Mouse (Mus musculus): ENCODE data around the gene Nup62.

Nup62 gene

DNA sequence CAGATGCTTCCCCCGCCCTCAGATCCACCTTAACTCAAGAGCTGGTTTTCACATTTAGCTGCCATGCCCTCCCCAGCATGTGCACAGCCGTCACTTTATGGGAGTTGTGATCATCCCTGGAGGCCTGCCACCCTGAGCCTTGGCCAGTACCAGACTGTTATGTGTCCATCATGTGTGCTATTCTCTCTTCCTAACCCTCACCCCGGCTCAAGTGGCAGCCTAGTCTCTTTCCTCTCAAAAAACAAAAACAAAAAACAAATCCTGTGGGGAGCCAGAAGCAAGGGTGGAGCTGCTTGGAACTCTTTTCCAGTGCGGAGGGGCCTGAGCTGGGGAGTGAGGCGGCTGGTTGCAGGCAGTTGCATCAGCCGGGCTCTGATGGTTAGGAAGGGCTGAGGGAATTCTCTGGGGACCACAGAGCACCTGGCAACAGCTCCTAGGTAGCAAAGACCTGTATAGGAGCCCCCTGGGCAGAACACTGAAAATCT is 2.9 kb downstream of the Nup62 start:
- DNase-seq (ENCODE audit: extremely low read depth, low read depth), result no peak

DNA sequence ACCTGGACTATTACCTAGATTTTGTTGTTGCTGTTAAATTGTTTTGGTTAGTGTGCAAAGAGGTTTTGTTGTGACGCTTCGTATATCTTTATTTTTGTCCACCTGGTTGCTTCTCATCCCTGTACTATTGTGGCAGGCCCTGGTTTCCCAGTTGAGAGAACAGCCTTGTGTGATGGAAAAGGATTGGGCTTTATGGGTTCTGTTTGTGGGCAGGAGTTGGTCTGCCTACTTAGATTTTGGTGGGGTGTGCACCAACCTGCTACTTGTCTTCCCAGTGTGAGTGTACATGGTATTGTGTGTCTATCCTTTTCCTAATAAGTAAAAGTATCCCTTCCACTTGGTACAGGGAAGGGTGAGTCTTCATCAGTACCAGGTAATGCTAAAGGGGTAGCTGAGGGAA is 3.5 kb downstream of the Nup62 start:
- no peak for DNase-seq (ENCODE audit: extremely low read depth, low read depth)

DNA sequence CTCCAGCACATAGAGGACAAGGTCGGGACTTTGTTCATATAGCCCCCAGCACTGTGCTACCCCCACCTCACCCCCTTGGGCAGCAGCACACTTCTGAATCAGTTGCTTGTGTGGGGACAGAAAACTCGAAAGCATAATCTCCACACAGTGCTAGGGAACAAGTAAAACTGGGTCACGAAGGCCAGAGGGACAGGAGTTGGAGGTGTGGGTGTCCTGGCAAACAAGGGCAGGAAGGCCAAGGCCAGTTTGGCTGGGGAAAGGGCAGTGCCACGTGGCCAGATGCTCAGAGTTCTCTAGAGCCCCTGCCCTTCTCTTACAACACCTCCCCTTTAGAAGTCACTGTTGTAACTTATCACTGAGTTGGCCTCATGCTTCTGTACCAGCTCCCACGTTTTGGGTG is 4.0 kb downstream of the Nup62 start:
- no peak for DNase-seq (ENCODE audit: extremely low read depth, low read depth)

DNA sequence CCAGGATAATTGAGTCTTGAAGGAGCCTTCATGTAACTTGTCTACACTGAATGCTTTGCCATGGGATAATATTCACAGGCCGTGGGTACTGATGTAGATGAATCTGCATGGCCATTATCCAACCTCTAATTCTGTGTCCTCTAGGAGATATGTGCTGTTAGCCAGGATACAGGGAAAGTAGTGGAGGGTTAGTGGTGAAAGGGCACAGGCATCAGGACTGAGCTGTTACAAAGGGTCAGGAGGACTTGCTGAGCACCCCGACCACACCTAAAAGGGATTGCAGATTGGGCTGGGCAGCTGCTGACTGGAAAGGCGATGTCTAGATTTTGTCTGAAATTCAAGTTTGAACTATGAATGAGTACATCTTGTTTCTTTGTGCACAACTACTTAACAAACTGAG is 4.6 kb downstream of the Nup62 start:
- DNase-seq (ENCODE audit: extremely low read depth, low read depth), result no peak

DNA sequence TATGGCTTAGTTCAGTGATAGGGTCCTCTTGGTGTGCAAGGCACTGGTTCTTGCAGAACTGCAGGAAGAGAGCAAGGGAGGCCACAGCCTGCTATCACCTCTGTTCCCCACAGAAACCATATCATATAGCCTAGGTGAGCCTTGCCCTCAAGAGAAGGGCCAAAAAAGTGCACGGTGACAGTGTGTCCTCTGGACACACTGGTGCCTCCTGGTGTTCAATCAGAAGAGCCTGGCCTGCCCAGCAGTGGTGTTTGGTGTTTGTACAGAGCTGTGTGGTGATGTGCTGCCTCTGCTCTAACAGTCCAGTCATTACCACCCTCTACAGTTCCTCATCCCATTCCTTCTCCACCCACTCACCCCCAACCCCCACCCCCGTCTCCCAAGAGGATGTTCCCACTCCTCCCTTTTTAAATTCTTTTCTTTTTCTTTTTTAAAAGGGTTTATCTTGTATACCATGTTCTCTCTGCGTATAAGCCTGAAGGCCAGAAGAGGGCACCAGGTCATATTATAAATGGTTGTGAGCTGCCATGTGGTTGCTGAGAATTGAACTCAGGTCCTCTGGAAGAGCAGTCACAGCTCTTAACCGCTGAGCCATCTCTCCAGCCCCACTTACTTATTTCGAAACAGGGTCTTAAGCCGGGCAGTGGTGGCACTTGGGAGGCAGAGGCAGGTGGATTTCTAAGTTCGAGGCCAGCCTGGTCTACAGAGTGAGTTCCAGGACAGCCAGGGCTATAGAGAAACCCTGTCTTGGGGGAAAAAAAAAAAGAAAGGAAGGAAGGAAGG is 6.0 kb downstream of the Nup62 start:
- DNase-seq (ENCODE audit: extremely low read depth, low read depth), result no peak

DNA sequence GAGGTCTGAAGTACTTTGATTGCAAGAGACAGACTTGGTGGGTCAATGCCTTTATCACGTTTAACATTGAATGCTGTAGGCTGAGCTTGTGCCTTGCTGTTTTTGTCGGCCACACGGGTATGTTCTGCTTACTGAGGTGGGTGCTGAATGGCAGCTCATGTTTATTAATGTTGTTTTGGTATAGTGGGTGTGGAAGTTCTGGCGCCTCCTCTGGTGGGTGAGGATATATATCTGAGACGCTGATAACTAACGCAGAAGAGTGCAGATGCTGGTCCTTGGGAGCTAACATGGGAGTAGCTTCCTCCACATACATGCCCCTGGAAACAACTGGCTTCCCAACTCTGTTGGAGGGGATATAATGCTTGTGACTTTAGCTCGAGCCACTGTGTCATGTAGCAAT is 7.5 kb downstream of the Nup62 start:
- DNase-seq (ENCODE audit: extremely low read depth, low read depth), result no peak

DNA sequence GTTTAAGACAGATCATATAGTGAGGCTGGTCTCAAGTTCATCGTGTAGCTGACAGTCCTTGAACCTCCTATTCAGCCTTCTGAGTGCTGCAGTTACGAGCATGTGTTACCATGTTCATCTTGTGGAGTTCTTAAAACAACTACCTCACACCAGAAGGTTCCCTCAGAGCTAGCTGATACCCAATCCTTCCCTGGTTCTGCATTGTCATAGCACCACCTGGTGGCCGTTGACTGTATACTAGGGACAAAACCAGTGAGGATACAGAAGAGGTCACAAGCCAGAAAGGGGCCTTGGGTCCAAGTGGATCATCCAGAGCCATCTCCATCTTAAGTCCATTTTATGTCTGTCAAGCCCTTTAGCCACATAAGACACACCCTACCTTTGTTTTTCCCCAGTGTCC is 9.0 kb downstream of the Nup62 start:
- no peak for DNase-seq (ENCODE audit: extremely low read depth, low read depth)

DNA sequence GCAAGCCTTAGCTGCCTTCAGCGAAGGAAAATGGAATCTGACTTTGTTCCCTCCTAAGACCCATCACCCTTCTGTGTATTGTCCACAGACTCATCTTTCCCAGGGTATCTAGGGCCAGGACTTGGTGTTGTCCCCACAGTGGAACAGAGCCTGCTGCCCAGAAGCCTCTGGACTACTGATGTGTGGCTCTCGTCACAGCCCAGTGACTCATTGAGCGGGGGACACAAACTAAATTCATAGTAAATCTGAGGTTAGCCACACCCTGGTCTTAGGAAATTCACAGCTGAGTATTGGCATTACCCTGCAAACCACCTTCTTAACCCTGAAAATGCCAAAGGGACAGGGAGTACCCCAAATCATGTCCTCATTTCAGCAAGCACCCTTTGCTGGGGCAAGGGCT is 10.9 kb downstream of the Nup62 start:
- no peak for DNase-seq (ENCODE audit: extremely low read depth, low read depth)

DNA sequence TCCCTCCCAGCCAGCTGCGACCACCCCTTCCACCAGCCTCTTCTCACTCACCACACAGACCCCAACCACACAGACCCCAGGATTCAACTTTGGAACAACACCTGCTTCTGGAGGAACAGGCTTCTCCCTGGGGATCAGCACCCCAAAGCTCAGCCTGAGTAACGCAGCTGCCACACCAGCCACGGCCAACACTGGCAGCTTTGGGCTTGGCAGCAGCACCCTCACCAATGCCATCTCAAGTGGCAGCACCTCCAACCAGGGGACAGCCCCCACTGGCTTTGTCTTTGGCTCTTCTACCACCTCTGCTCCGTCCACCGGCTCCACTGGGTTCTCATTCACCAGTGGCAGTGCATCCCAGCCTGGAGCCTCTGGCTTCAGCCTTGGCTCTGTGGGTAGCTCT is 12.8 kb downstream of the Nup62 start:
- no peak for DNase-seq (ENCODE audit: extremely low read depth, low read depth)

DNA sequence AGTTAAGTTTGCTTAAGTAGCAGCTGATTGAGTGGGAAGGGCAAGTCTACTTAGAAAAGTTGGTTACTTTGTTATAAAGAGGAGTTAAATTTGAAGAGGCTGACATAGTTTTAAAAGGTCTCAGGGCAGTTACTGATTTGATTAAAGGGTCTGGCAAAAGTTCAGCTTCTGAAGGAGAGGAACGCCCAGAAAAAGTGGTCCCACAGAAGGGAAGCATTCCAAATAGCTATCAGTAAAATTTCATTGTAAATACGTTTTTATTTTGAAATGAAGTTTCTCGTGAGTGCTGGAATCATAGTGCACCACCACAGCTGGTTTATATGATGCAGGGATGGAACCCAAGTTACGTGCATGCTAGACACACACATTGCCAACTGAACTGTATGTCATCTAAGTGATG is 16.9 kb downstream of the Nup62 start:
- DNase-seq (ENCODE audit: extremely low read depth, low read depth), result no peak

DNA sequence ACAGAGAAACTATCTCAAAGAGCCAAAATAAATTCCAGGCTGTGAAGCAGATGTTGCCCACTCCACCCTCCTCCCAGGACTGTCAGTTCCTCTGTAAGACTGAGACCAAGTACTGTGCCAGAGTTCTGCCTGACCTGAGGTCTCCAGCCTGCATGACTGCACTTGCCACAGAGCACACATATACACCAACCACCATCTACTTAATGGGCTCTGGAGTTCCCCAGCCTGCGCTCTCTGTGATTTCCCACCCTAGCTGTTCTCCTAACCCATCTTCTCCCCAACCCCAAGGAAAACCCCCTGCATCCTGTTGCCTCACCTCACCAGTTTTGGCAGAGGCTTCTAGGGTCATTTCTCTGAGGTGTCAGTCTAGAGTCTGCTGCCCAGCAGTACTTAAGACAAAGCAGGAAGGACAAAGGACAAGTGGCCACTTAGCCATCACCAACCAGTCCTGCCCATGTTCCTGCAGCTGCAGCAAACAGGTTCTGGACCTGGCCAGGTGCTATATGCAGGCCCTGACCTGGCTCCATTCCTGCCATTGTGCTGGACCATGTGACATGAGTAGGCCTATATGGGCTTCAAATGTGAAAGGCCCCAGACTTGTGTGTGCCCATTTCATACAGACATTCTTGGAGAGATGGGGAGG is 19.6 kb downstream of the Nup62 start:
- DNase-seq (ENCODE audit: extremely low read depth, low read depth), result no peak

DNA sequence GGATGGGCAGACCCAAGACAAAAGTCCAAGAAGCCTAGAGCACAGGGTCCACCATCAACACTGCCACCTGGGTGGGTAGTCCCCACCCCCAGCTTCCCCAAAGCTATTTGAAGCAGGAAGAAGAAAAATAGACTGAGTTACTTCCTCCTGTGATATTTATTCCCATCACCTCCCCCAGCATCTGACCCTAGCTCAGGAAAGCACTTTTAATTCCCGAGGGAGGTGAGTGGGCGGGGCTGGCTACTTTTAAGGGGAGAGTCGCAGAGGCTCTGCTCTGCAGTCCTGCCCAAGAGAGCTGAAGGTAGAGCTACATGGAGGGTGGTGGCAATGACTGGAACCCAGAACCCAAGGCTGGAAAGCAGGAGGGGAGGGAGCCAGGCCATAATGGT is 20.1 kb downstream of the Nup62 start:
- DNase-seq (ENCODE audit: extremely low read depth, low read depth), result no peak

DNA sequence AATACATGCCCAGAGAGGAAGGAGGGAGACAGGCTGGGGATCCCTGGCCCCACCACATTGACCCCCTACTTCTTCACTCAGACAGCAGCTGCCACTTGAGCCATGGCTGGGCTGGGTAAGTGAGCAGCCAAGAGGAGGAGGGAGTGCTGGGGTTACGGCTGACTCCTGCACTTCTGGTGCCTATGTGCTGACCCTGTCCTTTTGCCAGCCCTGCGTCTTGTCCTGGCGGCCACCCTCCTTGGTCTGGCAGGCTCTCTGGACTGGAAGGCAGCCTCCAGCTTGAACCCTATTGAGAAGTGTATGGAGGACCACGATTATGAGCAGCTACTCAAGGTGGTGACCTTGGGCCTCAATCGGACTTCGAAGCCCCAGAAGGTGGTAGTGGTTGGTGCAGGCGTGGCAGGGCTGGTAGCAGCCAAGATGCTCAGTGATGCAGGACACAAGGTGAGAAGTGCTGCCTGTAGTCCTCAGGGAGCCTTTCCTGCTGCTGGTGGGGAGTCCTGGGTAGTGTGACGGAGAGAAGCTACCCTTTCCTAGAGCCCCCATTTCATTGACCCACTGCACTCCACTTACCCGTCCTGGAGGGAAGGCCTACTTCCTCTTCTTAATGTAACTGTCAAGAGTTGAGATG is 20.6 kb downstream of the Nup62 start:
- DNase-seq (ENCODE audit: extremely low read depth, low read depth), result no peak

DNA sequence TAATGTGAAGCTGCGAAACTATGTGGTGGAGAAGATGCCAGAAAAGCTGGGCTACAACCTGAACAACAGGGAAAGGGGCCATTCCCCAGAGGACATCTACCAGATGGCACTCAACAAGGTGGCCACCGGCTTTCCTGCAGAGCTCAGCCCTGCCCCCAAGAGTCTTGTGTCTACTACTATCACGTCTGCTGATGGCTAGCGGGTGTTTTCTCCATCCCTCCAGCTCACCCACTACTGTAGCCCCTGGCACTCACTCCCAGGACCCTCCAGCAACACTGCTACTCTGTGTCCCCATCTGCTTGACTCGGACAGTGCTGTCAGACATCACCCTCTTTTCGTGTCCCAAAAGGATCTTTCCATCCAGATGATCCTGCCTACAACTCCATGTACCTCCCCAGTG is 22.2 kb downstream of the Nup62 start:
- DNase-seq (ENCODE audit: extremely low read depth, low read depth), result no peak

DNA sequence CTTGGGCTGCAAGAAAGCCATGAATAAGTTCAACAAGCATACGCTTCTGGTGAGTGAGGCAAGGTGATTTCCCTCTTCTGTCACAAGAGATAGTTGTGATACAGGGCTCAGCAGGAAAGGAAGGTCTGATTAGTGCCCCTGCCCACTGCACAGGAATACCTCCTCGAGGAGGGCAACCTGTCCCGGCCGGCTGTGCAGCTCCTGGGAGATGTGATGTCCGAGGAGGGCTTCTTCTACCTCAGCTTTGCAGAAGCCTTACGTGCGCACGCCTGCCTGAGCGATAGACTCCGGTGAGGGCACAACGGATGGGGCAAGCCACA is 23.2 kb downstream of the Nup62 start:
- no peak for DNase-seq (ENCODE audit: extremely low read depth, low read depth)

DNA sequence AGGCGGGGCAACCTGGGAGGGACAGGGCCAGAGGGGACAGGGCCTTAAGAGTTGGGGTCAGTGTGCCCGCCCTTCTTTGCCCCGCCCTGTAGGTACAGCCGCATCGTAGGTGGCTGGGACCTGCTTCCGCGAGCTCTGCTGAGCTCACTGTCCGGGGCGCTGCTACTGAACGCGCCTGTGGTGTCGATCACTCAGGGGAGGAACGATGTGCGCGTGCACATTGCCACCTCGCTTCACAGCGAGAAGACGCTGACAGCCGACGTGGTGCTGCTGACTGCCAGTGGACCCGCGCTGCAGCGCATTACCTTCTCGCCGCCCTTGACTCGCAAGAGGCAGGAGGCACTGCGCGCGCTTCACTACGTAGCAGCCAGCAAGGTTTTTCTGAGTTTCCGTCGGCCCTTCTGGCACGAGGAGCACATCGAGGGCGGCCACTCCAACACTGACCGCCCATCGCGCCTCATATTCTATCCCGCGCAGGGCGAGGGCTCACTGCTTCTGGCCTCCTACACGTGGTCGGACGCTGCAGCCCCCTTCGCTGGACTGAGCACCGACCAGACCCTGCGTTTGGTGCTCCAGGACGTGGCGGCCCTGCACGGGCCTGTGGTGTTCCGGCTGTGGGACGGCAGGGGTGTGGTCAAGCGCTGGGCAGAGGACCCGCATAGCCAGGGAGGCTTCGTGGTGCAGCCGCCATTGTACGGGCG is 23.8 kb downstream of the Nup62 start:
- no peak for DNase-seq (ENCODE audit: extremely low read depth, low read depth)

DNA sequence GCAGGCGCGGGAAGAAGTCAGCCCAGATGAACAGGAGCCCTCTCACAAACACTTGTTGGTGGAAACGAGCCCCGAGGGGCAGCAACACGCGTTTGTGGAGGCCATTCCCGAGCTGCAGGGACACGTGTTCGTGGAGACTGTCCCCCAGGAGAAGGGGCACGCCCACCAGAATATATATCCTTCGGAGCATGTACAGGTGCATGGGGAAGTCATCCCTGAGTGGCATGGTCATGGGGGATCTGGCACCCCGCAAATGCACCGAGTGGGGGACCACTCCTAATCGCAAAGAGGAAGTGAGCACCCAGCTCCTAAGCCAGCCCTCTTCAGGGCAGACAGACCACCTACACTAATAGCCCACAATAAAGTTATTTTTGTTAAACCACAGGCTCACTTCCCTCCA is 24.5 kb downstream of the Nup62 start:
- DNase-seq (ENCODE audit: extremely low read depth, low read depth), result no peak

DNA sequence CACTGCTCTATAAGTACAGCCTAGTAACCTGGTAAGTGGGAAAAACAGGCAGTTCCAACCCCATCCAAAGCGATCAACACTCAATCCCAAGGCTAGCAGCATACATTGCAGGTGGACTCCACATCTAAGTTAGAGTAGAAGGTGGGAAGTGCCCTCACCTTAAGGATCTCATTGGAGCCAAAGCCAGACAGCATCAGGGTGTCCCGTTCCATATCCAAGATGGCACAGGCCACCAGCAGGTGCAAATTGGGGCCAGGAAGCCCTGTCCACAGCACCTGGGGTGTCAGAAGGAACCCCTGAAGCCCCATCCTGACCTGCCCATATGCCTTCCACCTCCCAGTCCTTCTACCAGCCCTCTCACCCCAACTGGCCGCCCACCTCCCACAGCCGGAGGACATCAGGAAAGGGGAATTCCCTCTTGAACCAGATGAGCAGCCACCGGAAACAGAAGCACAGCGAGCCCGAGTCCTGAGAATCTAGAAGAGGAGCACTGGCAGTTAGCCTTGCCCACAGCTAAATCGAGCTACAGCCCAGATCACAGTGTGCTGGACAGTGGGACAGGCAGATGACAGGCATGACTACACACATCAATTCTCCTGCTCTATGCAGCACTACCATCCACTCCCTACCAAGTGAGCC is 26.1 kb downstream of the Nup62 start:
- DNase-seq (ENCODE audit: extremely low read depth, low read depth), result no peak

DNA sequence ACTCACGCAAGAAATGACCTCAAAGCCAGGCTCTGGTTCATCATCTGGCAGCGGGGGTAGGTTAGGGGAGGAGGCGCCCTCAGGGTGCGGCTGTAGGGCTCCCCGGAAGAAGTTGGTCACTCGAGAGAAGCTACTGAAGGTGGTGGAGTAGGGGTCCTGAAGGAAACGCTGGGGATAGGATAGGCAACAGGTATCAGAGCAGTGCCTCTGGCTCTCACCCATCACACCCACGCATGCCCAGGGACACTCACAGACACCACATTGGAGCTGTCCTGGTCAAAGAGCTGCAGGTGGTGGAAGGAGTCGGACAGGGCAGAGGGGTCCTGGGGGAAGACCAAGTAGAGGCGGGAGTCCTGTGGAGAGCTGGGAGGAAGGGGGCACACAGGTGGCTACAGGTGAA is 29.1 kb downstream of the Nup62 start:
- DNase-seq (ENCODE audit: extremely low read depth, low read depth), result no peak

DNA sequence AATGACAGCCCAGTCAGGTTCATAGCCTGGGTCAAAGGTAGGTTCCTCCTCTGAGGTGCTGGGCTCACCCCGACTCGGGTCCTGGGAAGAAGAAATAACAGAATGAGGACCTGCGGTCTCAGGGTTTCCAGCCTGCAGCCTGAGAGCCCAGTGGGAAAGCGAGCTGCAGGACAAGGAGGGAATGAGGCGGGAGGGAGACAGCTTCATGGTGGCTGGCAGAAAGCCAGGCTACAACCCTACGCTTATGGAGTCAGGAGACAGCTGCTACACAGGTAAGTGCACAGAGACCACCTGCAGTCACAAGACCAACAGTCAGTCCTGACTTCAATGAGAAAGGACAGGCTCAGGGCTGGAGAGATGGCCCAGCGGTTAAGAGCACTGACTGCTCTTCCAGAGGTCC is 30.9 kb downstream of the Nup62 start:
- no peak for DNase-seq (ENCODE audit: extremely low read depth, low read depth)

DNA sequence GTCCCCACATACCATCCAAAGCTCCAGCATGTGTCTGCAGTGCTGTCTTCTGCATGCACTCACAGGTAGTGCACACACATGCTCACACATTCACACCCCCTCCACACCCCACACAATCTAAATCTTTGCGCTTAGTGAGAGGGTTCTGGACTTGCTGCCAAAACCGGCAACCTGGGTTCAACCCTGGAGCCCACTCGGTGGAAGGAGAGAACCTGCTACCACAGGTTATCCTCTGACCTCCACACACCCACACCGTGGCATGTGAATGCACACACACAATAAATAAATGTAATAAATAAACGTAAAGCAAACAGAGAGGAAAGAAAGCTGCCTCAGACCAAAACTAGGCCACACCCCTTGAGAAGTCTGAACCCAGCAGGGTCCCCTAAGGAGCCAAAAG is 31.9 kb downstream of the Nup62 start:
- DNase-seq (ENCODE audit: extremely low read depth, low read depth), result no peak

Measured in MEL-GATA-1-ER (cell line).